Mouse (Mus musculus): Measurements from ENCODE around the gene Iqgap1. TPM values are rescaled to one million over a fixed set of nuclear protein-coding genes. Genes with fewer than 3 reads are reported as not detected.
"Not testable (repeated sequence)": the region's sequence is repeated elsewhere in the genome, so short reads cannot be mapped to it uniquely, and the experiment has no call there.

The Iqgap1 gene
- total RNA-seq, 2 experiments from 2014 or later: 74.3 to 74.9 TPM

GRCm38 (mm10) chr7:80844691-80845090 lies 18.9 kb upstream of the Iqgap1 start:
- DNase-seq: no peak
- intact Hi-C loops (cut with DNase I): loop anchor here (2.0 to 10.0 kb wide), 3 partner anchors 42 to 460 kb away; partner anchors contain the start of gene Fes

- DNase-seq: no peak
- intact Hi-C loops (cut with DNase I): loop anchor here (2.0 to 10.0 kb wide), 3 partner anchors 41 to 459 kb away; partner anchors contain the start of gene Fes
Observed at GRCm38 (mm10) chr7:80843910-80844640, 18.3 kb upstream of the Iqgap1 start.

- intact Hi-C loops (cut with DNase I): loop anchor here (10.0 kb wide), 2 partner anchors 238 to 458 kb away; partner anchors contain the start of gene Fes
- DNase-seq: no peak
Observed at GRCm38 (mm10) chr7:80843176-80843575, 17.4 kb upstream of the Iqgap1 start.

DNA sequence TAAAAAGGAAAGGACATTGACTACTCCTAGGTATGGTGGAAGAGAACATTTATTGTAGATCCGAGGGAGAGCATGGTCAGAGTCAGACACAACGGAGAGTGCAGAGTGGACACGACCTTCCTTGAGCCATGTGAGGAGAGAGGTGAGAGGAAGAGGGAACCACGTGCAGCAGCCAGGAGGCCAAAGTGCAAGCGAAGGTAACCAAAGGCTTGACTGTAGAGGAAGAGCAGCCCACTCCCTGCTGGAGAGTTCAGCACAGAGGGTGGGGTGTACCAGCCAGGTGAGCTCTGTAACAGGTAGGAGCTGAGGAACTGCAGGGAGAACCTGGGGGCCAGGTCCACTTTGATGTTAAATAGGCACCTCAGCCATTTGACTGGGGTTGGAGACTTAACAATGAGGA lies 16.4 kb upstream of the Iqgap1 start:
- intact Hi-C loops (cut with DNase I): loop anchor here (10.0 kb wide), 2 partner anchors 237 to 457 kb away; partner anchors contain the start of gene Fes
- DNase-seq: no peak

DNA sequence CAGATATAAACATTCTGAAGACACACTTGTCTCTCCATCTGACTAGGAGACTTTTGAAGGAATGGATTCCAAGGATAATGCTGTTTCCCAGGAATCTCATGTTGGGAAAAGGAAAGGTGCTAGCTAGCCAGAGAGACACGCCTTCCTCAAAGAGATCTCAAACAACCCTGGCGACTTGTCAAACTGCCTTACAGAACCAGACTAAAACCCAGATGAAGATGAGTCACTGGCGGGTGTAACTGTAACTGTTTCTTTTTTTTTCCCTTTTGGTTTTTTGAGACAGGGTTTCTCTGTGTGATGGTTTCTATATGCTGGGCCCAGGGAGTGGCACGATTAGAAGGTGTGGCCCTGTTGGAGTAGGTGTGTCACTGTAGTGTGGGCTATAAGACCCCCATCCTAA lies 15.2 kb upstream of the Iqgap1 start:
- intact Hi-C loops (cut with DNase I): loop anchor here (10.0 kb wide), 2 partner anchors 236 to 456 kb away; partner anchors contain the start of gene Fes
- no peak for DNase-seq

DNA sequence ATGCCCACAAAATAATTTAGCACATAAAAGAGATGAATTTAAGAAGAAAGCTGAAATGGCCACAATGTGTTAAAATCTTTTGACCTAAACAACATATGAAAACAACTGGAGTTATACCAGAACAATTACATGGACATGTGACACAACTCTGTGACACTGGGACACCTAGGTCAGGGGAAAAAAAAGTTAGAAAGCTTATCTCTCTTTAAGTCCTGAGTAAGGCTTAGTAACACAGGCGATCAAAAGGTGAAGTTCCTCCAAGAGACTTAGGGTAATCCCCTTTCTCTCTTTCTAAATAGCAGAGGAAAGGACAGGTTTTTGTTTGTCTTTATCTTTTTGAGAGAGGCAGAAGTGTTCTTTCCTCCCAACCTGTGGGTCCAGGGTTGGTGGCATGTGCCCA lies 14.5 kb upstream of the Iqgap1 start:
- DNase-seq: no peak
- intact Hi-C loops (cut with DNase I): loop anchor here (10.0 kb wide), 2 partner anchors 235 to 455 kb away; partner anchors contain the start of gene Fes

DNA sequence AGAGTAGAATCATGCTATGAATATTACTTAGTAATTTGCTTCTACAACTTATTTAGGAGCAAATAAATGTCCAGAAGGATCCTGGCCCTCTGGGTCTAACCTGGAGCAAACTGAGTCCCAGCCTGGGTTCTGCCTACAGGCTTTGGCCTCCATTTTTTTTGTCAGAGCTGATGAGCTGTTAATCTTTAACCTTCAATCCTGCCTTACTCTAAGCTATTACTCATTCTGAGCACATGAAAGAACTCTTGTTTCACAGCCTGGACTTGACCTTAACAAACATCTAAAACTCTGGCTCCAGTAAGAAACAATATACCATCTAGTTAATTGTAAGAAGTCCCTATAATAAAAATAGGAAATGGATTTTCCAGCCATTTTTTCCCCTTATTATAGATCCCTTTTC lies 14.0 kb upstream of the Iqgap1 start:
- intact Hi-C loops (cut with DNase I): loop anchor here (10.0 kb wide), 2 partner anchors 235 to 455 kb away; partner anchors contain the start of gene Fes
- no peak for DNase-seq

DNA sequence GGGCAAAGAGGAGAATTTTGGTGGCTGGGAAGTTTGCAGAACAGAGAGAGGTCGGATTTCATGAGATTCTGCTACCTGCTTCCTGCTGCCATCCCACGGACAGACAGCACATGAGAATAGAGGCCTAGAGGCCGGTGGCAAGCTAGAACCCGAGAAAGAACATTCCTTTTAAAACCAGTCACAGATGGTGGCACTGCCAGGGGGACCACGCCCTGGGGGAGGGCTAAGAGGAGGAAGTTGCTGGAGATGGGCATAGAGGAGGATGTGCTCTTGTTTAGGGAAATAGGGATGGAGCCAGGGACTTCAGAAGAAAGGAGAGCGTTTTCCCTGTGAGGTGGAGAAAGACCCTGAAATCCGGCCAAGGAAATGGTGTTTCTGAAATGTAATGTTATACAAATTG lies 12.5 kb upstream of the Iqgap1 start:
- intact Hi-C loops (cut with DNase I): no loop called here

GRCm38 (mm10) chr7:80837736-80838135 lies 12.0 kb upstream of the Iqgap1 start:
- peak in 1 of 2 experiments; percentile 58 for DNase-seq
- intact Hi-C loops (cut with DNase I): no loop called here

More for the DNA sequence above, 12.5 kb upstream of the Iqgap1 start:
- no peak for DNase-seq

DNA sequence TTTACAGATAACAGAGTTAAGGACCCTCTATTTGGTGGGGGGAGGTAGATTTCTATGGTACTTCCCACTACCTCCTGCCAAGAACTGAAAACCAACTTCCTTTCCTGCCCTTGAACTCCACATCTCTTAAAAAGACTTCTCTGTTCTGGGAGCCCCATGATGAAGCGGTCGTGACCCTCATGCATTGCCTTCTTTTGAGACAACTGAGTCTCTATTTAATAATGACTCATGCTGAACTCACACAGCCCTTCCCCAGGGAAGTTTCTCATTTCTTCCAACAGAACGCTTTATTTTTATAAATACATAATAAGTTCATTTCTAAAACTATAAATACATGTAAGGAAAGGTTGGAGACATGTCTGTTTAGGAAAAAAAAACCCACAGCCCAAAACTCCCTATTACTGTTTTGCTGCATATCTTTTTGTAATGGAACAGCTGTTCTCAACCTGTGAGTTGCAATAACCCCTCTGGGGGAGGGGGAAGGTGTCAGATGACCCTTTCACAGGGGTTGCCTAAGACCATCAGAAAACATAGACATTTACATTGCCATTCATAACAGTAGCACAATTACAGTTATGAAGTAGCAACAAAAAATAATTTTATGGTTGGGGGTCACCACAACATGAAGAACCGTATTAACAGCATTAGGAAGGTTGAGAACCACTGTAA lies 10.3 kb upstream of the Iqgap1 start:
- intact Hi-C loops (cut with DNase I): no loop called here
- no peak for DNase-seq

- intact Hi-C loops (cut with DNase I): no loop called here
Observed at GRCm38 (mm10) chr7:80833651-80834532, 8.1 kb upstream of the Iqgap1 start.

GRCm38 (mm10) chr7:80832996-80833650 lies 7.3 kb upstream of the Iqgap1 start:
- intact Hi-C loops (cut with DNase I): not testable (repeated sequence)
- DNase-seq: peak; percentile 68 to 70

More at GRCm38 (mm10) chr7:80833651-80834532, 8.1 kb upstream of the Iqgap1 start:
- DNase-seq: no peak

- DNase-seq: peak; percentile 62 to 70
- intact Hi-C loops (cut with DNase I): no loop called here
Observed at GRCm38 (mm10) chr7:80832191-80832590, 6.4 kb upstream of the Iqgap1 start.

GRCm38 (mm10) chr7:80830193-80830803 lies 4.5 kb upstream of the Iqgap1 start:
- intact Hi-C loops (cut with DNase I): no loop called here
- DNase-seq: peak; percentile 49 to 53

DNA sequence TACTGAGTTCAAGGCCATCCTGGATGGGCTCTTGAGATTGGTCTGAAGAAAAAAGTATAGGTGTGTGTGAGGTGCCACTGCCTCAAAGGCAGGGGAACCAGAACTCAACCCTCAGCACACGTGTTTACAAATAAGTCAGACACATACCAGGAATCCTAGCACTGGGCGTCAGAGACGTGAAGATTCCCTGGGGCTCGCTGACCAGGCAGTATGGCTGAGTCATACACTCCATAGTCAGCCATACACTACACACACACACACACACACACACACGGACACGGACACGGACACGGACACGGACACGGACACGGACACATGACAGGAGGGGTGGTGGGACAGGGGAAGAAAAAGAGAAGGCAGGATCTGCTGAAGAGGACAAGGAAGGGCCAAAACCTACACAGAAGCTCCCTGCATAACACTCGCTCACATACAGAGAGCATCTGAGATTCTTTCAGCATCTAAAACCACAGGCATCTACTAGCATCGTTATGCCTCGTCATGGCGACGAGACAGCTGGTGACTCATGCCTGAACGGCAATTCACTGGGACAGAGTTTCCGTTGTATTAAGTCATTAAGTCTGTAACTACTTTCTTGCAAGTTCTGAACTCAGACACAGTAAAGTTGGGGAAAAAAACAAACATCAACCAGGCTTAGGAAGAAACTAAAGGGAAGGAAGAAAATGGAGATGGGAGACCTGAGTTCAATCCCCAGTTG lies 2.5 kb upstream of the Iqgap1 start:
- peak; percentile 47 to 53 for DNase-seq
- intact Hi-C loops (cut with DNase I): no loop called here

DNA sequence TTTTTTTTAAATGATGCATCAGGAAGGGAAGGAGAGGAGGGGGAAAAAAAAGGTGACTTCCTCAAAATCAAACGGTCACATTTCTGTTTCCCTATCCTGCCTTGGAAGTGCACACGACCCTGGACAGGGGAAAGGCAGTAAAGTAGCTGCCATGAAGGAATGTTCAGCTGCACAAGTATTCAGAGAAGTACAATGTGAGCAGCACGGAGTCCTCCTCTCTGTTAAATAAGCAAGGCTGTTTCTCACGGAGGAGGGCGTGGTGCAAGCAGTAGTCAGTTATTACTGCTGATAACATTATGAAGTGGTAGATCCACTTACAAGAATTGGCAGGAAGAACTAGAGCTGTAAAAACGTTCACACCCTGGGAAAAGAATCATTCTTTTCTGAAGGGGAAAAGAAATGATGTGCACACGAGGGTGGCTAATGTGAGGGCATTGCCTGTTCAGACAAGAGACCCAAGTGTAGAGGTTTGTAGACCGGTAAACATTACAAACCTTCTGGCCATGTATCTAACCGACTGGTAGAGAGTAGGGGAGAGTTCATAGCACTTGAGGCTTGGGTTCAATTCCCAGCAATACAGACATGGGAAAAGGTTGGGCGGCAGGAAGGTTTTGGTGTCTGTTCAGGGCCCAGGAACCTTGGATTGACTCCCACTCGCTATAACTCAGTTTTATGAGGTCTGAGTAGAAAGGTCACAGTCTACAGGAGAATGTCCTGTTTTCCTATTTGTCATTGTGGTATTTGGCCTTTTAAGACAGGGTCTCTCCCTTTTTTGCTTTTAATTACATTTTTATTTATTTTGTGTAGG lies 1.7 kb downstream of the Iqgap1 start:
- intact Hi-C loops (cut with DNase I): no loop called here
- no peak for DNase-seq

DNA sequence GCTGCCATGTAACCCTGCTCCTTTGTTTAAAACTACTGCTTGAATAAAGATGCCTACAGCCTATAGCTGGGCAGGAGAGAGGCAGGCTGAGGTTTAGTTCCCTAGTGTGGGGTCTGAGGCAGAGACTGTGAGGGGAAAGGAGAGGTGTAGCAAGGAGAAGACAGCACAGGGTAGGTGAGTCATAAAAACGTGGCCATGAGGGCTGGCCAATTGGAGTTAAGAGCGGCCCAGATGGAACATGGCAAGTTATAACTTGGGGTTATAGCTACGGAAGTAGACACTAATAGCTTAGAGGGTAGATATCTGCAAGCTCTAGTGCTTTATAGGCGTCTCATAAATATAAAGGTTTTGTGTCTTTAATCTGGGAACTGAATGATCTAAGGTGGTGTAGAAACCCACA lies 2.5 kb downstream of the Iqgap1 start:
- no peak for DNase-seq
- intact Hi-C loops (cut with DNase I): no loop called here

DNA sequence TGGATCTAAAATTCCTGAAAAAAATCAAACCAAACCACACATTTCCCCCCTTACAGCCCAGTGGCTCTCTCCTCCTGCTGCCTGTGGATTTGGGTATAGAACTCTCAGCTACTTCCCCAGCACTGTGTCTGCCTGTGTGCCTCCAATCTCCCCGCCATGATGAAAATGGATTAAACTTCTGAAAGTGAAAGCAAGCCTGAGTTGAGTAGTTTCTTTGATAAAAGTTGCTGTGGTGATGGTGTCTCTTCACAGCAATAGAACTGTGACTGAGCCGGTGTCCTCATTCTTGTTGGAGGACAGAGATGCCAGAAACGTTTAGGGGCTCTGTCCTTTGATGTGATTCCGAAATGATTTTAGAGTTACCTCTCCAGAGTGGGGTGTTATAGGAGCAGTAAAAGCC lies 4.9 kb downstream of the Iqgap1 start:
- intact Hi-C loops (cut with DNase I): no loop called here
- DNase-seq: no peak

All from heart, postnatal 10 days (tissue).